Mouse (Mus musculus) embryo, embryonic 11 days (tissue): Measurements from ENCODE around the gene Rassf10.

Source experiments
- DNase-seq: peaks from one replicate; pipeline ENCODE4 v3.0.0-alpha.2; 2015

Gene Rassf10

GRCm38 (mm10) chr7:112966382-112966781 lies 12.6 kb downstream of the Rassf10 start:
- DNase-seq: no peak

- peak; percentile 26 for DNase-seq
Measured at GRCm38 (mm10) chr7:112966786-112967185, 13.0 kb downstream of the Rassf10 start.

- DNase-seq: peak; percentile 9
Measured at GRCm38 (mm10) chr7:112983316-112983715, 29.6 kb downstream of the Rassf10 start.

- no peak for DNase-seq
Measured at GRCm38 (mm10) chr7:112984704-112985577, 31.2 kb downstream of the Rassf10 start.

GRCm38 (mm10) chr7:112985578-112985949 lies 31.8 kb downstream of the Rassf10 start:
- no peak for DNase-seq

GRCm38 (mm10) chr7:112992928-112993327 lies 39.2 kb downstream of the Rassf10 start:
- DNase-seq: no peak

GRCm38 (mm10) chr7:113003565-113004255 lies 49.9 kb downstream of the Rassf10 start:
- no peak for DNase-seq

- no peak for DNase-seq
Measured at GRCm38 (mm10) chr7:113005726-113006125, 52.0 kb downstream of the Rassf10 start.
